25 mouse cellular contexts compared by ENCODE assay signal in genomic region chr6:53987235-53987634, GRCm38 (mm10). TPM values are rescaled to one million over a fixed set of nuclear protein-coding genes. Genes with fewer than 3 reads are reported as not detected.
"Had no signal": no experiment of that assay in that cellular context is flagged by ENCODE, and none has a peak within 500 bp of the region (broad histone marks: within the 10 kb centered on the region; RNA-seq: fewer than 3 reads in every experiment).

No protein-coding gene starts in this region.

- H3K9ac ChIP-seq: limb, embryonic 12.5 days; limb, embryonic 15.5 days; liver, embryonic 14.5 days; lung, embryonic 15.5 days; midbrain, embryonic 15.5 days; neural tube, embryonic 12.5 days; neural tube, embryonic 15.5 days had no signal

- ATAC-seq: midbrain, embryonic 15.5 days had no signal

- H3K4me3 ChIP-seq: left cerebral cortex, adult 2 months; limb, embryonic 12.5 days; limb, embryonic 15.5 days; lung, embryonic 15.5 days; megakaryocyte, embryonic 14.5 days; midbrain, embryonic 10.5 days; midbrain, embryonic 15.5 days; neural tube, embryonic 12.5 days; neural tube, embryonic 15.5 days had no signal

- H3K4me2 ChIP-seq: limb, embryonic 12.5 days; limb, embryonic 15.5 days; lung, embryonic 15.5 days; midbrain, embryonic 15.5 days; neural tube, embryonic 12.5 days; neural tube, embryonic 15.5 days had no signal

- H3K27me3 ChIP-seq: limb, embryonic 12.5 days; limb, embryonic 15.5 days; lung, embryonic 15.5 days; midbrain, embryonic 15.5 days; neural tube, embryonic 12.5 days; neural tube, embryonic 15.5 days had no signal

- DNase-seq: layer of hippocampus, postnatal 36 days; lung, postnatal 36 days; right cerebral cortex, adult 18-20 months; right cerebral cortex, postnatal 14 days; right cerebral cortex, postnatal 4 days; thymus, adult 2 months; thymus, postnatal 14 days; thymus, postnatal 4 days had no signal

- H3K9me3 ChIP-seq: limb, embryonic 12.5 days; limb, embryonic 15.5 days; lung, embryonic 15.5 days; midbrain, embryonic 10.5 days; midbrain, embryonic 15.5 days; neural tube, embryonic 12.5 days; neural tube, embryonic 15.5 days had no signal

- H3K36me3 ChIP-seq: limb, embryonic 12.5 days; limb, embryonic 15.5 days; lung, embryonic 15.5 days; midbrain, embryonic 10.5 days; midbrain, embryonic 15.5 days; neural tube, embryonic 12.5 days; neural tube, embryonic 15.5 days had no signal

- H3K4me1 ChIP-seq: limb, embryonic 15.5 days; midbrain, embryonic 15.5 days; neural tube, embryonic 12.5 days; neural tube, embryonic 15.5 days had no signal

- H3K27ac ChIP-seq: left cerebral cortex, adult 2 months; limb, embryonic 12.5 days; limb, embryonic 15.5 days; liver, embryonic 14.5 days; lung, embryonic 15.5 days; midbrain, embryonic 10.5 days; midbrain, embryonic 15.5 days; neural tube, embryonic 12.5 days; neural tube, embryonic 15.5 days; stomach, postnatal 0 days had no signal

RNA-seq across cellular contexts. Expression of gene Cpvl, which starts 8.8 kb away (rescaled TPM):
- total RNA-seq: layer of hippocampus, adult 8-10 months; layer of hippocampus, postnatal 10 days; layer of hippocampus, postnatal 36 days; left cerebral cortex, adult 2 months; left cerebral cortex, postnatal 36 days had no signal
- polyA plus RNA-seq: intestine, embryonic 14.5 days; liver, embryonic 11.5 days; liver, embryonic 14.5 days; midbrain, embryonic 15.5 days; neural tube, embryonic 12.5 days; stomach, embryonic 14.5 days; thymus, adult 2 months had no signal
